Mouse (Mus musculus) hindbrain, embryonic 10.5 days (tissue): ENCODE data around the gene Cobll1. TPM values are rescaled to one million over a fixed set of nuclear protein-coding genes. Genes with fewer than 3 reads are reported as not detected.

ENCODE experiments used
- DNase-seq: peaks from one replicate; pipeline ENCODE4 v3.0.0-alpha.2; 2017; ENCODE audit warnings: low spot score
- H3K27ac ChIP-seq: fragments of 300-500 bp; sonication (generic); 2 replicates; pipeline ENCODE4 v1.5.1; 2016; ENCODE audit warnings: mild to moderate bottlenecking, moderate library complexity
- H3K27me3 ChIP-seq: fragments of 300-500 bp; sonication (generic); 2 replicates; pipeline ENCODE4 v1.6.1; 2016; ENCODE audit warnings: mild to moderate bottlenecking; ENCODE audit not compliant: poor library complexity, insufficient read depth, severe bottlenecking
- H3K36me3 ChIP-seq: fragments of 300-500 bp; sonication (generic); 2 replicates; pipeline ENCODE4 v1.6.1; 2016; ENCODE audit warnings: mild to moderate bottlenecking, moderate library complexity
- H3K4me1 ChIP-seq: fragments of 300-500 bp; sonication (generic); replicated peaks from 2 replicates; pipeline ENCODE4 v1.6.1; 2016; ENCODE audit warnings: mild to moderate bottlenecking
- H3K4me3 ChIP-seq: fragments of 300-500 bp; sonication (generic); 2 replicates; pipeline ENCODE4 v1.5.1; 2016; ENCODE audit warnings: mild to moderate bottlenecking, moderate library complexity
- H3K9me3 ChIP-seq: fragments of 300-500 bp; sonication (generic); 2 replicates; pipeline ENCODE4 v1.6.1; 2016; ENCODE audit warnings: mild to moderate bottlenecking, moderate library complexity
- WGBS: fragments of 180-500 bp; shearing (Covaris S2); methylation state at CpG from one replicate; pipeline ENCODE4 v1.1.7; 2016; 5-methylcytosine and 5-hydroxymethylcytosine counted together
- polyA plus RNA-seq: library from polyadenylated mRNA; unstranded; fragments of >200 nt; fragmentation: Nextera tagmentation; extraction: Ambion mirVana; gene quantifications from 2 replicates; pipeline ENCODE4 v1.2.1, GENCODE M21; 2016

Cobll1 gene
- polyA plus RNA-seq, 1 experiment from 2014 or later = 2.5 TPM

DNA sequence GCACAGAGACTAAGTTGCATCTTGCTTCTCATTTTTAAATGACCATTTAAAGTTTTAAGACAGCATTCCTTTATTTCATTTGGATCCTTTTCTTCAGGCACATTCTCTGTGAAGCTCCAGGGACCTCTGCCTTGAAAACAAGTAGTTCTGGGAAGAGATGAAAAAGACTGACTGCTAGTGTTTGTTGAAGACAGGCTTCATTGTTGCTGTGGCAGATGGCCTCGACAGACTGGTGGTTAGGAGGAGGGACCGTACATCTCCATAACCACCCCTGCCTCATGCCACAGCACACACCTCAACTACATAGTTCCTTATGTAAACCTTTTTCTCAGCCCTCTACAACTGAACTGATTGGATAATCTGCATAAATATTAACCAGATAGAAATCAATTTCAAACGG, 161.7 kb downstream of the Cobll1 start:
- WGBS = 52% methylated on average over 3 of the region's 3 CpGs
- no peaks in the 10 kb centered on the region for H3K36me3 ChIP-seq
- H3K9me3 ChIP-seq = no peaks in the 10 kb centered on the region
- no peak overlapping the region for H3K4me3 ChIP-seq
- H3K4me1 ChIP-seq = no peaks in the 10 kb centered on the region
- no peak overlapping the region for H3K27ac ChIP-seq
- H3K27me3 ChIP-seq = no peaks in the 10 kb centered on the region
- DNase-seq = no peak

DNA sequence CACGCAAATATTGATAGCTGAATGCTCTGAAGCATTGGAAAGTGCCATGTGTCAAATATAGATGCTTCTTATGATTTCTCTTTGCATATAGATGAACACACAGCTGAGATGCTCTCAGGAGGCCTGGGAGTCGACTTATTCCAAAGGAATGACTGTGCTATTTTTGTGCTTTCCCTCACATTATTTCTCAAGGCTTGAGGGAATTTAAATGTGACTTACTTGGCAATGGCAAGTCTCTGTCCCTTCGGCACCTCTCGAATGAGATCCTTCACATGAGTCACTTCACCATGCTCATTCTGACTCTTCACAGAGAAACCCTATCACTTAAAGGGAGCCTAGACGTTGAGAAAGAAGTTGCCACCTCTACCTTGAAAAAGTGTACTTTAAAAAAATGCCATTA, 163.4 kb downstream of the Cobll1 start:
- H3K4me3 ChIP-seq = no peak overlapping the region
- no peaks in the 10 kb centered on the region for H3K9me3 ChIP-seq
- no peaks in the 10 kb centered on the region for H3K36me3 ChIP-seq
- H3K4me1 ChIP-seq = no peaks in the 10 kb centered on the region
- DNase-seq = no peak
- WGBS = 90% methylated on average over 5 of the region's 5 CpGs
- H3K27me3 ChIP-seq = no peaks in the 10 kb centered on the region
- no peak overlapping the region for H3K27ac ChIP-seq

DNA sequence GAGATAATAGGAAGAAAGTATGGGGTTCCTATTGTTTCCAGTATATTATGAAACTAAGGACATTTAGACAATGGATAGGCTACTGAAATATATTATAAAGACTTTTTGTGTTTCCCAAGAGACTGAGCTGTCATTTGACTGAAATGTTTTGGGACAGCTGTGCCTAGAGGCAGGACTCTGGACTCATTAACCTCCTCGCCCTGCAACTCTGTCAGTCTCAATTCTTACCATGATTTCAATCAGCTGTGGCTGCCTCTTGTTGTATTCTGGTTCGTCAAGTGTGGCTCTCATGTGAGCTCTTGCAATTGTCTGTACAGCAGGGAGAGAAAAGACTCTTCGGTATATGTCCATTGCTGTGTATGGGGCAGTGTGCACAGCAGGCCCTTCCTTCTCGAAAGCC, 163.8 kb downstream of the Cobll1 start:
- 78% methylated on average over 4 of the region's 4 CpGs for WGBS
- no peak for DNase-seq
- H3K36me3 ChIP-seq = no peaks in the 10 kb centered on the region
- no peaks in the 10 kb centered on the region for H3K27me3 ChIP-seq
- H3K4me1 ChIP-seq = no peaks in the 10 kb centered on the region
- H3K9me3 ChIP-seq = no peaks in the 10 kb centered on the region
- no peak overlapping the region for H3K27ac ChIP-seq
- H3K4me3 ChIP-seq = no peak overlapping the region

DNA sequence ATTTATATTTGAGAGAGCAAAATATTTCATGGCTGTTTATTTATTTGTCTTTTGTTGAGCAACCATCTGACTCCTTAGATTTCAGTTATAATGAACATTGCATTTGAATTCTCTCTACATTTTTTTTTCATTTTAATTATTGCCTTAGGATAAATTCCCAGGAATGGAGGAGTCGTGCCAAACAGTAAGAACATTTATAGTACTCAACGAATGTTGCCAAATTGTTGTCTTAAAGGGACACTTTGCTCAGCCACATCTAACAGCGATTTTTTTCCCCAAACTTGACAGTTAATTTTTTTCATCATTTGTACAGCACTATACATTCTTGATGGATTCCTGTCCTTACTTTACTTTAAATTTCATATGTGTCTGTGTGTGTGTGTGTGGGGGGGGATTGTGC, 167.0 kb downstream of the Cobll1 start:
- no peaks in the 10 kb centered on the region for H3K4me1 ChIP-seq
- DNase-seq = no peak
- WGBS = 86% methylated on average over 3 of the region's 3 CpGs

DNA sequence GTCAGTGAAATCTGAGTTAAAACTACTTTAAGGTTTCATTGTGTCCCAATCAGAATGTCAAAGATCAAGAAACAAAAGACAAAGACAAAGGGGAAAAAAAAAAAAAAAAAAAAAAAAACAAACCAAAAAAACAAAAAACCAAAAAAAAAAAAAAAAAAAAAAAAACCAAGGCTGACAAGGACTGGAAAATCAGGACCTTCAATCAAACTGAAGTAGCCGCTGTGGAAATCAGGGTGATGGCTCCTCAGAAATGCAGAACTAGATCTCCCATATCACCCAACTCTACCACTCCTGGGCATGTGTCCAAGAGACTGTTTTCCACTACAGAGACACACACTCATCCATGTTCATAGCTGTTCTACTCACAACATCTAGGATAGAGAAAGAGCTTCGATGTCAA, 185.4 kb downstream of the Cobll1 start:
- Histone ChIP-seq H3K9me3 (no peaks in the 10 kb centered on the region), H3K4me3 (no peak overlapping the region), H3K27me3 (no peaks in the 10 kb centered on the region), H3K27ac (no peak overlapping the region), H3K4me1 (no peaks in the 10 kb centered on the region), H3K36me3 (no peaks in the 10 kb centered on the region)
- DNase-seq = no peak
- 90% methylated on average over 2 of the region's 2 CpGs for WGBS

More for the DNA sequence above, 167.0 kb downstream of the Cobll1 start:
- no peaks in the 10 kb centered on the region for H3K9me3 ChIP-seq
- H3K36me3 ChIP-seq = no peaks in the 10 kb centered on the region
- H3K27ac ChIP-seq = no peak overlapping the region
- H3K4me3 ChIP-seq = no peak overlapping the region
- H3K27me3 ChIP-seq = no peaks in the 10 kb centered on the region

DNA sequence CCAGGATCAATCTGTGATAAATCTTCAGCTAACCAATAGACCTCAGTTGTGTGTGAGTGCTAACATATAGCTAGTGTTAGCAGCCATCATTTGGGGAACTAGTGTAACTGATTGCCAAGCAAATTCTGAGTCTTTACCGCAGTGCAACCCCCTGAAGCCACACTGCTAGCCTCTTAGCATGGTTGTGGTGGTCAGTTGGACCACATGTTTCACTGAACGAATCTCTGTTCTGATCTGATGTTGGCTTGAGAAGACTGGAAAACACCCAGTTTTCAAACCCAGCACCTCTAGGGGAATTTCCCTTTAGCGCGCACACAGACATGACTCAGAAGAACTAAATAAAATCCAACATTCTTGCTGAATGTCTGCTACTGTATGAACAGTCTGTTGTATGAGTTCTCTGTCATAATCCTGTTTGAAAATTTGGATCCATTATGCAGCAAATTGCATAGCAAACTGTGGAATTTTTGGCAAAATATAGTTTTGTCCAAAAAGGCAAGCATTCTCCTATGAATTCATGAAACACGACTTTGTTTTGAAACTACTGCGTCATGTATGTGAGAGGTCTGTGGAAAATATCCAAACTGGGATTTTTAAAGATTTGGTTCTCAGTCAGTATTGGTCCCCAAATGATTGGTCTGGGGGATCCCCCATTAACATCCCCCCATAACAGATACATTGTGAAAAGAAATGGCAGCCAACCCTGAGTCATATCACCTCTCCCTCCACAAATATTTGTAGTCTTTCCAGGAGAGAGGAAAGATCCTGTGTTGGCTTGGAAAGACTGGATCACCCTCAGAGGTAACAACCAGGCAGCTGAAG, 186.8 kb downstream of the Cobll1 start:
- Histone ChIP-seq H3K36me3 (no peaks in the 10 kb centered on the region), H3K27me3 (no peaks in the 10 kb centered on the region), H3K4me3 (no peak overlapping the region), H3K4me1 (no peaks in the 10 kb centered on the region), H3K9me3 (no peaks in the 10 kb centered on the region), H3K27ac (no peak overlapping the region)
- no peak for DNase-seq
- 91% methylated on average over 6 of the region's 6 CpGs for WGBS

DNA sequence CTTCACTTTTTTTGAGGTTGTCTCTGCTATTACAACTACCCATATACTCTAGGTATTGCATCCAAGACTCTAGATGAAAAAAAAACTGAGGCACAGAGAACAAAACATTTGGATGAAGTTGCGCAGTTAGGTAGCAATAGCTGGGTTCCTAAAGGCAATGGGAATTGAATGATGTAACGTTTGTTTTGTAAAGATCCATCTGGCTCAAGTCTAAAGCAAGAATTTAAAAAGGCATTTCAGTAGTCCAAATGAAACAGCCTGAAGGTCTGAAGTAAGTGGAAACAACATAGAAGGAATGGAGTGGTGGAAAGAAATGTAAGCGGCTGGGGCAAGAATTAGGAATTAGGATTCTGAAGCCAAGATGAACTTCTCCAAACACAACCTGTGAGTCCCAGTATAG, 188.4 kb downstream of the Cobll1 start:
- WGBS = 92% methylated on average over 3 of the region's 3 CpGs
- no peaks in the 10 kb centered on the region for H3K4me1 ChIP-seq
- DNase-seq = no peak

DNA sequence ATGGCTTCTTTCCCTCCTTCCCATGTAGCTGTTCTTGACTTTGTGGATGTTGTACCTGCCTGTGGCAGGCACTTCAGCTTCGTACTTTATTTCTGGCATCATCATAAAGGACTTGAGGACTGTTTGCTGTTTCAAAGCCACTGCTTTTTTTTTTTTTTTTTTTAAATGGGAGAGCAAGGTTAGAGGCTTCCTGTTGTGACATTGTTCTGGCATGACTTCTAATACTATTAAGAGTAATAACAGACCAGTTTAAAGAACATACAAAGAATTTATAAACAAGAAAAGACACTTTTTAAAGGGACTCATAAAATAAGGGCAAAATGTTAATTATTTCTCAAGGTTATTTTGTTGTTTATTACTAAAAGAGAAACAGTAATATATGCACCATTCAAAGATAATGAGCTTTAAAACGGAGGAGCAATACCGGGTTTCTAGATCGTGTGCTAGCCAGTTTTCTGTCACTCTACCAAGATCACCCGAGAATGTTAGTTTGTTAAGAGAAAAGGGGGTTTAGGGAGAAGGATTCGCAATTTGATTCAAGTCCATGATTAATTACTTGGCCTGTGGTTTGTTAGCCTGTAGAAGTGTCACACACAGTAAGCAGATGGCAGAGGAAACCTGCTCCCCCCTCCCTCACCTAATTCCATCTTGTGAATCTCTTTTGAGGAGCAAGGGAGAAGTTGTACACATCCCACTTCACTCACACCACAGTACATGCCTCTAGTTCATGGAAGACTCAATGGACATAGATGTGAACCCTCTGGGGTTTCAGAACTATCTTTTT, 190.8 kb downstream of the Cobll1 start:
- no peak overlapping the region for H3K4me3 ChIP-seq
- no peaks in the 10 kb centered on the region for H3K27me3 ChIP-seq
- 80% methylated on average over 6 of the region's 6 CpGs for WGBS
- no peak for DNase-seq
- no peak overlapping the region for H3K27ac ChIP-seq
- H3K4me1 ChIP-seq = no peaks in the 10 kb centered on the region
- H3K9me3 ChIP-seq = no peaks in the 10 kb centered on the region
- H3K36me3 ChIP-seq = no peaks in the 10 kb centered on the region

More for the DNA sequence above, 188.4 kb downstream of the Cobll1 start:
- Histone ChIP-seq H3K27ac (no peak overlapping the region), H3K27me3 (no peaks in the 10 kb centered on the region), H3K36me3 (no peaks in the 10 kb centered on the region), H3K9me3 (no peaks in the 10 kb centered on the region), H3K4me3 (no peak overlapping the region)

Other genes starting within 250 kb of the Cobll1 start
- gene Grb14, start 214.4 kb downstream of the Cobll1 start, polyA plus RNA-seq = 5.3 and 6.8 TPM in 2 replicates
- 0.14 and 0.17 TPM in 2 replicates for gene Slc38a11, start 124.6 kb upstream of the Cobll1 start, polyA plus RNA-seq